ENCODE assay signal across 23 mouse cellular contexts in the genomic region with DNA sequence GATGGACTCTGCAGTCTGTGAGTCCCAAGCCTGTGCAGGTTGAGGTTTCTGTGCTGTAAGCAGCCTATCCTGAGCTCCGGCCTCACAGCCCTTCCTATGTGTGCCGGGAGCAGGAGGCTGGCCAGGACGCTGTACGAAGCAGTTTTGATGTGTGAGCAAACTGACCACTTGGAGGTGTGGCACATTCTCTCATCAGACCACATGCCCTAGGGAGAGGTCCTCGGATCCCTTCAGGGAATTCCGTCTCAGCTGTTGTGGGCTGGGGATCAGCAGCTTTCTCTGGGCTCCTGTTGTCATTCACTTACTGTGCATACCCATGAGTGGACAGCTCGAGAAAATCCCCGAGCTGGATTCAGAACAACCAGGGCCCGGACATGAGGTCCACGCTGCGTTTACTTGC.
DNase-seq lines count a peak whose midpoint lies in the region; ATAC-seq and TF ChIP-seq lines count a peak whose summit lies in the region.
"Had no signal": no experiment of that assay in that cellular context is flagged by ENCODE, and none has a peak within 500 bp of the region (broad histone marks: within the 10 kb centered on the region; RNA-seq: fewer than 3 reads in every experiment).

No protein-coding gene starts in this region.

- DNase-seq in embryonic facial prominence, embryonic 10.5 days (ENCODE audit: low spot score) = no peak
- DNase-seq in hindbrain, postnatal 0 days (ENCODE audit: low spot score) = no peak
- no peak for DNase-seq in B cell, adult 2 months
- DNase-seq: adrenal gland, postnatal 10 days; cerebellum, adult 11 months; cerebellum, adult 8-10 months; cerebellum, postnatal 14 days; embryo, embryonic 11 days; gastrocnemius, postnatal 10 days; heart, adult 18-20 months; heart, postnatal 10 days; heart, postnatal 4 days had no signal

- no peaks in the 10 kb centered on the region for H3K27me3 ChIP-seq in embryonic facial prominence, embryonic 13.5 days
- peaks cover 4% of the 10 kb centered on the region; the same call in 1 of the 2 replicates for H3K27me3 ChIP-seq in embryonic facial prominence, embryonic 10.5 days (replicated peaks; ENCODE audit: low read depth, poor library complexity, severe bottlenecking)
- H3K27me3 ChIP-seq in hindbrain, embryonic 12.5 days = 0 out of 2 replicates have a peak, but pooled peaks cover 4% of the 10 kb centered on the region
- H3K27me3 ChIP-seq in hindbrain, postnatal 0 days (ENCODE audit: insufficient read depth, low read length) = no peaks in the 10 kb centered on the region
- peaks cover 20% of the 10 kb centered on the region for H3K27me3 ChIP-seq in midbrain, embryonic 13.5 days
- H3K27me3 ChIP-seq in midbrain, embryonic 15.5 days (replicated peaks) = no peaks in the 10 kb centered on the region
- H3K27me3 ChIP-seq in C2C12 (ENCODE audit: control insufficient read depth, insufficient read depth, insufficient read length) = no peaks in the 10 kb centered on the region
- H3K27me3 ChIP-seq: embryonic facial prominence, embryonic 12.5 days; intestine, embryonic 15.5 days had no signal

- ATAC-seq in embryonic facial prominence, embryonic 13.5 days (ENCODE audit: insufficient number of reproducible peaks, insufficient read depth, low FRiP score, low TSS enrichment, low read depth) = no peak
- no peak for ATAC-seq in hindbrain, embryonic 12.5 days (ENCODE audit: low FRiP score)
- ATAC-seq in hindbrain, postnatal 0 days = no peak
- no peak for ATAC-seq in midbrain, embryonic 13.5 days
- ATAC-seq in midbrain, embryonic 15.5 days (replicated peaks) = no peak
- ATAC-seq: CD4-positive, CD25-positive, alpha-beta regulatory T cell, adult 4 months; forebrain, embryonic 13.5 days; intestine, embryonic 15.5 days had no signal

- H3K9ac ChIP-seq in embryonic facial prominence, embryonic 13.5 days = peak overlapping the region; percentile 27; the same call in 1 of the 2 replicates
- peak overlapping the region; percentile 35; the same call in 1 of the 2 replicates for H3K9ac ChIP-seq in hindbrain, embryonic 12.5 days
- H3K9ac ChIP-seq in hindbrain, postnatal 0 days (replicated peaks; ENCODE audit: low read length) = no peak overlapping the region
- H3K9ac ChIP-seq in midbrain, embryonic 13.5 days (replicated peaks) = 0 out of 2 replicates have a peak overlapping the region, but pooled peaks have one; percentile 10
- no peak overlapping the region for H3K9ac ChIP-seq in midbrain, embryonic 15.5 days
- H3K9ac ChIP-seq: embryonic facial prominence, embryonic 12.5 days; forebrain, embryonic 13.5 days; intestine, embryonic 15.5 days had no signal

- H3K27ac ChIP-seq in embryonic facial prominence, embryonic 13.5 days = no peak overlapping the region
- no peak overlapping the region for H3K27ac ChIP-seq in embryonic facial prominence, embryonic 10.5 days (replicated peaks)
- no peak overlapping the region for H3K27ac ChIP-seq in hindbrain, embryonic 12.5 days
- no peak overlapping the region for H3K27ac ChIP-seq in hindbrain, postnatal 0 days
- H3K27ac ChIP-seq in midbrain, embryonic 13.5 days = no peak overlapping the region
- H3K27ac ChIP-seq in midbrain, embryonic 15.5 days = no peak overlapping the region
- H3K27ac ChIP-seq: embryonic facial prominence, embryonic 12.5 days; forebrain, embryonic 13.5 days; heart, embryonic 10.5 days; intestine, embryonic 15.5 days had no signal

- no peaks in the 10 kb centered on the region for H3K9me3 ChIP-seq in embryonic facial prominence, embryonic 13.5 days
- no peaks in the 10 kb centered on the region for H3K9me3 ChIP-seq in embryonic facial prominence, embryonic 10.5 days
- no peaks in the 10 kb centered on the region for H3K9me3 ChIP-seq in hindbrain, embryonic 12.5 days (replicated peaks)
- no peaks in the 10 kb centered on the region for H3K9me3 ChIP-seq in hindbrain, postnatal 0 days (ENCODE audit: low read length)
- H3K9me3 ChIP-seq in midbrain, embryonic 13.5 days = no peaks in the 10 kb centered on the region
- no peaks in the 10 kb centered on the region for H3K9me3 ChIP-seq in midbrain, embryonic 15.5 days
- H3K9me3 ChIP-seq: embryonic facial prominence, embryonic 12.5 days; forebrain, embryonic 13.5 days; heart, embryonic 10.5 days; intestine, embryonic 15.5 days had no signal

- peaks cover 67% of the 10 kb centered on the region for H3K4me1 ChIP-seq in embryonic facial prominence, embryonic 13.5 days
- H3K4me1 ChIP-seq in embryonic facial prominence, embryonic 10.5 days = peaks cover 89% of the 10 kb centered on the region
- peaks cover 75% of the 10 kb centered on the region for H3K4me1 ChIP-seq in hindbrain, embryonic 12.5 days
- H3K4me1 ChIP-seq in hindbrain, postnatal 0 days (ENCODE audit: insufficient read depth, low read length) = peaks cover 20% of the 10 kb centered on the region
- H3K4me1 ChIP-seq in midbrain, embryonic 13.5 days (replicated peaks) = peaks cover 78% of the 10 kb centered on the region
- peaks cover 46% of the 10 kb centered on the region for H3K4me1 ChIP-seq in midbrain, embryonic 15.5 days

- H3K36me3 ChIP-seq in embryonic facial prominence, embryonic 13.5 days = no peaks in the 10 kb centered on the region
- H3K36me3 ChIP-seq in embryonic facial prominence, embryonic 10.5 days (replicated peaks) = no peaks in the 10 kb centered on the region
- no peaks in the 10 kb centered on the region for H3K36me3 ChIP-seq in hindbrain, embryonic 12.5 days
- H3K36me3 ChIP-seq in hindbrain, postnatal 0 days (ENCODE audit: insufficient read depth, low read length) = no peaks in the 10 kb centered on the region
- no peaks in the 10 kb centered on the region for H3K36me3 ChIP-seq in midbrain, embryonic 13.5 days
- H3K36me3 ChIP-seq in midbrain, embryonic 15.5 days (replicated peaks) = no peaks in the 10 kb centered on the region
- no peaks in the 10 kb centered on the region for H3K36me3 ChIP-seq in C2C12 (ENCODE audit: control insufficient read depth, insufficient read depth)
- H3K36me3 ChIP-seq: embryonic facial prominence, embryonic 12.5 days; G1E; heart, embryonic 10.5 days; intestine, embryonic 15.5 days had no signal

- H3ac ChIP-seq in C2C12 (ENCODE audit: control insufficient read depth, insufficient read length, low read depth) = peak overlapping the region; percentile 12

- H3K79me2 ChIP-seq in C2C12 (ENCODE audit: control insufficient read depth, insufficient read depth) = peaks cover 56% of the 10 kb centered on the region

- 79% methylated on average over 11 of the region's 11 CpGs for WGBS in embryonic facial prominence, embryonic 13.5 days
- WGBS in embryonic facial prominence, embryonic 10.5 days = 77% methylated on average over 11 of the region's 11 CpGs
- 66% methylated on average over 11 of the region's 11 CpGs for WGBS in hindbrain, embryonic 12.5 days
- WGBS in hindbrain, postnatal 0 days = 58% methylated on average over 11 of the region's 11 CpGs
- 60% methylated on average over 11 of the region's 11 CpGs for WGBS in midbrain, embryonic 13.5 days
- WGBS in midbrain, embryonic 15.5 days = 60% methylated on average over 11 of the region's 11 CpGs

- peaks cover 2% of the 10 kb centered on the region for H3K79me3 ChIP-seq in C2C12 (ENCODE audit: low read depth)

- no peak overlapping the region for H3K4me3 ChIP-seq in embryonic facial prominence, embryonic 13.5 days
- no peak overlapping the region for H3K4me3 ChIP-seq in embryonic facial prominence, embryonic 10.5 days
- no peak overlapping the region for H3K4me3 ChIP-seq in hindbrain, embryonic 12.5 days
- no peak overlapping the region for H3K4me3 ChIP-seq in hindbrain, postnatal 0 days (ENCODE audit: low read length)
- no peak overlapping the region for H3K4me3 ChIP-seq in midbrain, embryonic 13.5 days (replicated peaks)
- H3K4me3 ChIP-seq in midbrain, embryonic 15.5 days = no peak overlapping the region
- no peak overlapping the region for H3K4me3 ChIP-seq in C2C12 (ENCODE audit: insufficient read depth, poor library complexity, severe bottlenecking)
- H3K4me3 ChIP-seq: embryonic facial prominence, embryonic 12.5 days; forebrain, embryonic 13.5 days; heart, embryonic 10.5 days; intestine, embryonic 15.5 days had no signal

- no peak overlapping the region for H3K4me2 ChIP-seq in embryonic facial prominence, embryonic 13.5 days
- H3K4me2 ChIP-seq in hindbrain, embryonic 12.5 days (replicated peaks) = no peak overlapping the region
- H3K4me2 ChIP-seq in hindbrain, postnatal 0 days (ENCODE audit: low read depth, low read length) = no peak overlapping the region
- no peak overlapping the region; the same call in 1 of the 2 replicates for H3K4me2 ChIP-seq in midbrain, embryonic 13.5 days (replicated peaks)
- no peak overlapping the region for H3K4me2 ChIP-seq in midbrain, embryonic 15.5 days
- H3K4me2 ChIP-seq: embryonic facial prominence, embryonic 12.5 days; forebrain, embryonic 13.5 days; intestine, embryonic 15.5 days had no signal

- TF ChIP-seq CTCF in hindbrain, postnatal 0 days (IDR thresholded peaks at IDR 0.05; ENCODE audit: low read depth) = no peak
- no peak for TF ChIP-seq CTCF in C2C12 (IDR thresholded peaks at IDR 0.05; ENCODE audit: control insufficient read depth, insufficient read depth, insufficient read length)

TF ChIP-seq in C2C12, 6 proteins besides CTCF, POLR2A, EP300 and RAD21:
- TF ChIP-seq MAX (IDR thresholded peaks at IDR 0.05) (peak; percentile 80), MYOD1 (IDR thresholded peaks at IDR 0.05; ENCODE audit: control insufficient read depth, insufficient read length, low read depth) (peak; percentile 92), USF1 (IDR thresholded peaks at IDR 0.05; ENCODE audit: low read depth) (peak; percentile 51), FOSL1 (IDR thresholded peaks at IDR 0.05; ENCODE audit: insufficient read depth, low read length, poor library complexity, severe bottlenecking) (no peak), MYOG (IDR thresholded peaks at IDR 0.05; ENCODE audit: control insufficient read depth, extremely low read depth, insufficient read length) (no peak)

Comparison
In these comparisons a context has a peak if more than half of its experiments do, and no peak if none do; other contexts are left out.
1. H3K9ac ChIP-seq: peak in embryonic facial prominence, embryonic 13.5 days (single experiment), hindbrain, embryonic 12.5 days (single experiment) and midbrain, embryonic 13.5 days (single experiment); none in hindbrain, postnatal 0 days (single experiment) and midbrain, embryonic 15.5 days (single experiment).